Mouse (Mus musculus) embryonic facial prominence, embryonic 12.5 days (tissue): ENCODE results near the gene Zfhx3. TPM values are rescaled to one million over a fixed set of nuclear protein-coding genes. Genes with fewer than 3 reads are reported as not detected.

Source experiments
- ATAC-seq: fragments of 200-750 bp; cut with Nextera tagmentation; 2 replicates; pipeline ENCODE4 v1.8.0; 2017; ENCODE audit not compliant: insufficient number of reproducible peaks, insufficient read depth, low FRiP score, low TSS enrichment
- H3K27ac ChIP-seq: fragments of 300-500 bp; sonication (generic); 2 replicates; pipeline ENCODE4 v1.5.1; 2016; ENCODE audit warnings: mild to moderate bottlenecking
- H3K27me3 ChIP-seq: fragments of 300-500 bp; sonication (generic); 2 replicates; pipeline ENCODE4 v1.6.1; 2016; ENCODE audit warnings: mild to moderate bottlenecking, moderate library complexity
- H3K36me3 ChIP-seq: fragments of 300-500 bp; sonication (generic); 2 replicates; pipeline ENCODE4 v1.6.1; 2016; ENCODE audit warnings: mild to moderate bottlenecking
- H3K4me1 ChIP-seq: fragments of 300-500 bp; sonication (generic); 2 replicates; pipeline ENCODE4 v1.6.1; 2016
- H3K4me2 ChIP-seq: fragments of 300-500 bp; sonication (generic); replicated peaks from 2 replicates; pipeline ENCODE4 v1.6.1; 2016; ENCODE audit warnings: mild to moderate bottlenecking, moderate library complexity
- H3K4me3 ChIP-seq: fragments of 300-500 bp; sonication (generic); 2 replicates; pipeline ENCODE4 v1.5.1; 2016; ENCODE audit warnings: mild to moderate bottlenecking
- H3K9ac ChIP-seq: fragments of 300-500 bp; sonication (generic); 2 replicates; pipeline ENCODE4 v1.6.1; 2016; ENCODE audit warnings: mild to moderate bottlenecking, moderate library complexity
- H3K9me3 ChIP-seq: fragments of 300-500 bp; sonication (generic); 2 replicates; pipeline ENCODE4 v1.6.1; 2016; ENCODE audit warnings: mild to moderate bottlenecking, moderate library complexity
- WGBS: fragments of 180-500 bp; shearing (Covaris S2); methylation state at CpG from one replicate; pipeline ENCODE4 v1.1.7; 2016; 5-methylcytosine and 5-hydroxymethylcytosine counted together
- polyA plus RNA-seq: library from polyadenylated mRNA; unstranded; fragments of >200 nt; fragmentation: Nextera tagmentation; extraction: Ambion mirVana; gene quantifications from 2 replicates; pipeline ENCODE4 v1.2.1, GENCODE M21; 2016

The Zfhx3 gene
- polyA plus RNA-seq, 1 experiment from 2014 or later, result 43.1 TPM

DNA sequence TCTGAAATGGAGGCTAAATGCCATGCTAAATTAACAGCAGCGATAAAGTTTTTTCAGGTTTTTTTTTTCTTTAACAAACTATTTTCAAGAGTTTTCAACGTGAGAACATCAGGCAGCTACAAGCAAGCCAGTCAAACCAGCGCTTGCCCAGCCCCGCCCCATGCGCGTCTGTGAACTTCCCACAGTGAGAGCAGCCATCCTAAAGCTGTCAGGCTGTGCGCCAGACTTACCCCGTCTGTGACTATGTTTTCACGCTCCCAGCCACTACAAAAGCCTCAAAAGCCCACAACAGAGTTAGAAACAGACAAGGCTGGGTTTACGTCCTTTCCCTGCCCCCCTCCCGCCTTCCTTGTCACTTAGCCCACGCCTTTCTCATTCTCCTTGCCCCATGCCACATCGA is 989.4 kb downstream of the Zfhx3 start:
- no peak overlapping the region for H3K4me3 ChIP-seq
- H3K4me1 ChIP-seq, result no peaks in the 10 kb centered on the region
- 73% methylated on average over 13 of the region's 13 CpGs for WGBS
- H3K27ac ChIP-seq, result no peak overlapping the region
- no peak overlapping the region for H3K4me2 ChIP-seq
- H3K9me3 ChIP-seq, result no peaks in the 10 kb centered on the region
- H3K9ac ChIP-seq, result no peak overlapping the region
- H3K36me3 ChIP-seq, result peaks cover 17% of the 10 kb centered on the region
- no peak for ATAC-seq
- H3K27me3 ChIP-seq, result no peaks in the 10 kb centered on the region

- no peaks in the 10 kb centered on the region for H3K4me1 ChIP-seq
- H3K27ac ChIP-seq, result no peak overlapping the region
Measured at GRCm38 (mm10) chr8:108932729-108933128, 990.3 kb downstream of the Zfhx3 start.

GRCm38 (mm10) chr8:108935834-108936694 is 993.6 kb downstream of the Zfhx3 start:
- no peak overlapping the region; the same call in 1 of the 2 replicates for H3K27ac ChIP-seq
- WGBS, result 79% methylated on average over 18 of the region's 18 CpGs
- H3K27me3 ChIP-seq, result no peaks in the 10 kb centered on the region
- H3K4me3 ChIP-seq, result no peak overlapping the region
- no peak overlapping the region for H3K4me2 ChIP-seq
- H3K36me3 ChIP-seq, result peaks cover 40% of the 10 kb centered on the region
- no peaks in the 10 kb centered on the region for H3K4me1 ChIP-seq
- no peak overlapping the region for H3K9ac ChIP-seq
- no peaks in the 10 kb centered on the region for H3K9me3 ChIP-seq
- no peak for ATAC-seq

More at GRCm38 (mm10) chr8:108932729-108933128, 990.3 kb downstream of the Zfhx3 start:
- Histone ChIP-seq H3K4me3 (no peak overlapping the region), H3K9ac (no peak overlapping the region), H3K36me3 (peaks cover 23% of the 10 kb centered on the region), H3K9me3 (no peaks in the 10 kb centered on the region), H3K4me2 (no peak overlapping the region), H3K27me3 (no peaks in the 10 kb centered on the region)
- 91% methylated on average over 9 of the region's 9 CpGs for WGBS
- ATAC-seq, result no peak

GRCm38 (mm10) chr8:108936695-108937448 is 994.4 kb downstream of the Zfhx3 start:
- H3K9ac ChIP-seq, result no peak overlapping the region
- no peaks in the 10 kb centered on the region for H3K4me1 ChIP-seq
- no peak for ATAC-seq
- no peak overlapping the region for H3K4me2 ChIP-seq
- no peaks in the 10 kb centered on the region for H3K9me3 ChIP-seq
- H3K27me3 ChIP-seq, result no peaks in the 10 kb centered on the region
- peaks cover 40% of the 10 kb centered on the region for H3K36me3 ChIP-seq
- no peak overlapping the region for H3K27ac ChIP-seq
- 78% methylated on average over 19 of the region's 19 CpGs for WGBS
- no peak overlapping the region for H3K4me3 ChIP-seq

DNA sequence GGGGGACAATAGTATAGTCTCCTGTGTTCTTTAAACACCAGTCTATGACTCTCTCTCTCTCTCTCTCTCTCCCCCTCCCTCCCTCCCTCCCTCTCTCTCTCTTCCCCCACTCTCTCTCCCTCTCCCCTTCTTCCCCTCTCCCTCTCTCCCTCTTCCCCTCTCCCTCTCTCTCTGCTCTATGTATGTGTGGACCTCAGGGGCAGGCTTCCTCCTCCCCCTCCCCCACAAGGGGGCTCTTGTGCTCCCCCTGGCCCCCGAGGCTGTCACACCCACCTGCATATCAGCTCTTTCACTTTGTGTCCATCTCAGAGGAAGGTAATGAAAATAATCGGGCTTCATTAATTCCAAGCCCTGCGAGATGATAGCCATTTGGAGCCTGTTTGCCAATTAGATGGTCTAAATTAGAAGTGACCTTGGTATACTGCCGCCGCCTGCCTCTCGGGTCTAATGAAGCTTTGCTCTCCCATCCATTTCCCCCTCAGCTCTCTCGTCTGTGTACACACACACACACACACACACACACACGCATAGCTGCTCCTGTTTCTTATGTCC is 995.5 kb downstream of the Zfhx3 start:
- H3K4me3 ChIP-seq, result no peak overlapping the region
- H3K4me1 ChIP-seq, result no peaks in the 10 kb centered on the region; the same call in 1 of the 2 replicates
- no peaks in the 10 kb centered on the region for H3K27me3 ChIP-seq
- no peak overlapping the region for H3K4me2 ChIP-seq
- peaks cover 40% of the 10 kb centered on the region for H3K36me3 ChIP-seq
- H3K27ac ChIP-seq, result no peak overlapping the region
- H3K9ac ChIP-seq, result no peak overlapping the region
- WGBS, result 74% methylated on average over 8 of the region's 8 CpGs
- H3K9me3 ChIP-seq, result no peaks in the 10 kb centered on the region
- ATAC-seq, result no peak

GRCm38 (mm10) chr8:108942686-108943085 is 1000.2 kb downstream of the Zfhx3 start:
- no peak overlapping the region for H3K9ac ChIP-seq
- peaks cover 7% of the 10 kb centered on the region for H3K4me1 ChIP-seq
- H3K36me3 ChIP-seq, result peaks cover 46% of the 10 kb centered on the region
- H3K27me3 ChIP-seq, result no peaks in the 10 kb centered on the region
- ATAC-seq, result no peak
- H3K27ac ChIP-seq, result no peak overlapping the region
- no peak overlapping the region for H3K4me3 ChIP-seq
- peaks cover 9% of the 10 kb centered on the region; the same call in 1 of the 2 replicates for H3K9me3 ChIP-seq
- WGBS, result 76% methylated on average over 8 of the region's 8 CpGs
- H3K4me2 ChIP-seq, result no peak overlapping the region

GRCm38 (mm10) chr8:108943132-108943531 is 1000.7 kb downstream of the Zfhx3 start:
- 76% methylated on average over 11 of the region's 11 CpGs for WGBS
- Histone ChIP-seq H3K27ac (no peak overlapping the region), H3K4me1 (peaks cover 7% of the 10 kb centered on the region)

GRCm38 (mm10) chr8:108944312-108944711 is 1001.9 kb downstream of the Zfhx3 start:
- Histone ChIP-seq H3K4me3 (no peak overlapping the region), H3K9me3 (peaks cover 22% of the 10 kb centered on the region), H3K4me2 (no peak overlapping the region), H3K9ac (no peak overlapping the region), H3K27ac (0 out of 2 replicates have a peak overlapping the region, but pooled peaks have one; percentile 8), H3K4me1 (peaks cover 7% of the 10 kb centered on the region), H3K27me3 (no peaks in the 10 kb centered on the region), H3K36me3 (peaks cover 52% of the 10 kb centered on the region)
- ATAC-seq, result no peak
- 61% methylated on average over 13 of the region's 13 CpGs for WGBS

More at GRCm38 (mm10) chr8:108943132-108943531, 1000.7 kb downstream of the Zfhx3 start:
- Histone ChIP-seq H3K27me3 (no peaks in the 10 kb centered on the region), H3K36me3 (peaks cover 46% of the 10 kb centered on the region), H3K9me3 (peaks cover 12% of the 10 kb centered on the region; the same call in 1 of the 2 replicates), H3K4me2 (no peak overlapping the region), H3K9ac (no peak overlapping the region), H3K4me3 (no peak overlapping the region)
- no peak for ATAC-seq

- Histone ChIP-seq H3K27ac (no peak overlapping the region), H3K4me3 (no peak overlapping the region), H3K4me1 (no peaks in the 10 kb centered on the region), H3K36me3 (peaks cover 100% of the 10 kb centered on the region), H3K9me3 (peaks cover 40% of the 10 kb centered on the region), H3K4me2 (no peak overlapping the region), H3K27me3 (no peaks in the 10 kb centered on the region), H3K9ac (no peak overlapping the region)
- ATAC-seq, result no peak
- 97% methylated on average over 21 of the region's 21 CpGs for WGBS
Measured at GRCm38 (mm10) chr8:108950311-108950710, 1007.9 kb downstream of the Zfhx3 start.

DNA sequence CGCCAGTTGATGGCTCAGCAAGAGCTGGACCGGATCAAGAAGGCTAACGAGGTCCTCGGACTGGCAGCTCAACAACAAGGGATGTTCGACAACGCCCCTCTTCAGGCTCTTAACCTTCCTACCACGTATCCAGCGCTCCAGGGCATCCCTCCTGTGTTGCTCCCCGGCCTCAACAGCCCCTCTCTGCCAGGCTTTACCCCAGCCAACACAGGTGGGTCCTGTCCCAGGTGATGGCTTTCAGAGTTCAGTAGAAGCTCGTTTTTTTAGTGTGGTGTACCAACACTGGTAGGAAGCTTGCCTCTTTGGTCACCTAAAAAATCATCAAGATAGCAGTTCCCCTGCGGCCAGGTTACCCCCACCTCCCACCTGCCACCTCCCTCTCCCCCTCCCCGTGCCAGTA is 1009.1 kb downstream of the Zfhx3 start:
- H3K9me3 ChIP-seq, result peaks cover 40% of the 10 kb centered on the region

GRCm38 (mm10) chr8:108956416-108956815 is 1014.0 kb downstream of the Zfhx3 start:
- Histone ChIP-seq H3K9me3 (no peaks in the 10 kb centered on the region), H3K9ac (no peak overlapping the region), H3K36me3 (peaks cover 60% of the 10 kb centered on the region), H3K4me1 (no peaks in the 10 kb centered on the region; the same call in 1 of the 2 replicates), H3K4me3 (peak overlapping the region; percentile 16), H3K27ac (0 out of 2 replicates have a peak overlapping the region, but pooled peaks have one; percentile 11), H3K27me3 (no peaks in the 10 kb centered on the region), H3K4me2 (peak overlapping the region; percentile 30)
- WGBS, result 79% methylated on average over 36 of the region's 37 CpGs
- no peak for ATAC-seq

More for the DNA sequence above, 1009.1 kb downstream of the Zfhx3 start:
- no peak overlapping the region for H3K4me2 ChIP-seq
- H3K27ac ChIP-seq, result no peak overlapping the region
- no peak for ATAC-seq
- H3K9ac ChIP-seq, result no peak overlapping the region
- H3K4me1 ChIP-seq, result no peaks in the 10 kb centered on the region; the same call in 1 of the 2 replicates
- H3K27me3 ChIP-seq, result no peaks in the 10 kb centered on the region
- H3K4me3 ChIP-seq, result no peak overlapping the region
- 95% methylated on average over 12 of the region's 12 CpGs for WGBS
- peaks cover 100% of the 10 kb centered on the region for H3K36me3 ChIP-seq
